Mouse (Mus musculus): ENCODE data around the gene Rpl23.

- no peak for TF ChIP-seq USF2 (IDR thresholded peaks at IDR 0.05; ENCODE audit: borderline replicate concordance in 1 of 2, insufficient read depth in 1 of 2, low read depth in 1 of 2, low read length in 2 of 2)
- TF ChIP-seq MAX (IDR thresholded peaks at IDR 0.05; ENCODE audit: low read length) = no peak
- TF ChIP-seq NRF1 (IDR thresholded peaks at IDR 0.05; ENCODE audit: insufficient read depth, low read depth, low read length, poor library complexity, severe bottlenecking) = no peak
- TF ChIP-seq GATA1 (IDR thresholded peaks at IDR 0.05; ENCODE audit: low read depth, low read length) = no peak
- no peak for TF ChIP-seq CTCF (IDR thresholded peaks at IDR 0.05 in 2 of 3, conservative IDR thresholded peaks at IDR 0.05 in 1 of 3; ENCODE audit: control insufficient read depth in 1 of 3, insufficient read depth in 1 of 3, low read depth in 2 of 3, low read length in 3 of 3, poor library complexity in 1 of 3, severe bottlenecking in 1 of 3)
- TF ChIP-seq CHD2 (IDR thresholded peaks at IDR 0.05; ENCODE audit: low read length) = no peak
- no peak for TF ChIP-seq NELFE (IDR thresholded peaks at IDR 0.05; ENCODE audit: low read depth, low read length)
- no peak for TF ChIP-seq TCF12 (IDR thresholded peaks at IDR 0.05; ENCODE audit: low read depth, low read length)
- TF ChIP-seq E2F4 (IDR thresholded peaks at IDR 0.05; ENCODE audit: borderline replicate concordance, low read depth, low read length) = no peak
- TF ChIP-seq POLR2A (IDR thresholded peaks at IDR 0.05; ENCODE audit: control insufficient read depth in 1 of 2, insufficient read depth in 1 of 2, low read depth in 1 of 2, low read length in 2 of 2, poor library complexity in 1 of 2) = no peak
- TF ChIP-seq EP300 (IDR thresholded peaks at IDR 0.05; ENCODE audit: low read depth in 1 of 2, low read length in 2 of 2) = no peak
- no peak for TF ChIP-seq POLR2AphosphoS2 (IDR thresholded peaks at IDR 0.05; ENCODE audit: low read length)
- TF ChIP-seq SIN3A (IDR thresholded peaks at IDR 0.05; ENCODE audit: low read length) = no peak
- TF ChIP-seq JUND (IDR thresholded peaks at IDR 0.05; ENCODE audit: low read depth, low read length) = no peak
Observed at GRCm38 (mm10) chr11:97825295-97825694, 43.1 kb upstream of the Rpl23 start.

All from MEL (cell line).